Mouse (Mus musculus) layer of hippocampus, adult 11-12 months (tissue): ENCODE measurements at regions not wholly inside any gene's neighbourhood (a gene's known extent, or its start where the extent isn't known, plus 50 kb on each side); places are given as distances from the start of the nearest gene placed in this dataset.

Experiments used
- DNase-seq: peaks from one replicate; pipeline ENCODE4 v3.0.0; 2022; ENCODE audit warnings: low spot score

- DNase-seq, result no peak
Measured at GRCm38 (mm10) chr6:127207308-127207707, 55.3 kb upstream of the Ccnd2 start.

- no peak for DNase-seq
Measured at GRCm38 (mm10) chr6:127213355-127213754, 61.4 kb upstream of the Ccnd2 start.

GRCm38 (mm10) chr6:127215915-127216314, 63.9 kb upstream of the Ccnd2 start:
- no peak for DNase-seq

GRCm38 (mm10) chr6:127218634-127219445, 66.8 kb upstream of the Ccnd2 start:
- no peak for DNase-seq

- DNase-seq, result no peak
Measured at GRCm38 (mm10) chr6:127219446-127219802, 67.4 kb upstream of the Ccnd2 start.

GRCm38 (mm10) chr6:127226242-127226983, 74.4 kb upstream of the Ccnd2 start:
- no peak for DNase-seq

GRCm38 (mm10) chr6:127236510-127237109, 84.6 kb upstream of the Ccnd2 start:
- DNase-seq, result no peak

GRCm38 (mm10) chr6:127237168-127237567, 85.2 kb upstream of the Ccnd2 start:
- no peak for DNase-seq

- no peak for DNase-seq
Measured at GRCm38 (mm10) chr6:127239529-127240471, 87.8 kb upstream of the Ccnd2 start.

GRCm38 (mm10) chr6:127240472-127241375, 88.7 kb upstream of the Ccnd2 start:
- no peak for DNase-seq

GRCm38 (mm10) chr6:127241693-127242425, 89.9 kb upstream of the Ccnd2 start:
- DNase-seq, result no peak

- DNase-seq, result no peak
Measured at GRCm38 (mm10) chr6:127243032-127243431, 91.0 kb upstream of the Ccnd2 start.

GRCm38 (mm10) chr6:127245814-127246440, 93.9 kb upstream of the Ccnd2 start:
- no peak for DNase-seq

GRCm38 (mm10) chr6:127246730-127247129, 94.7 kb upstream of the Ccnd2 start:
- no peak for DNase-seq

- DNase-seq, result no peak
Measured at GRCm38 (mm10) chr6:127247343-127247742, 95.3 kb upstream of the Ccnd2 start.

GRCm38 (mm10) chr6:127250181-127250873, 98.3 kb upstream of the Ccnd2 start:
- DNase-seq, result no peak

GRCm38 (mm10) chr6:127250874-127251670, 99.1 kb upstream of the Ccnd2 start:
- no peak for DNase-seq

- DNase-seq, result no peak
Measured at GRCm38 (mm10) chr6:127251671-127251985, 99.6 kb upstream of the Ccnd2 start.
